Mouse (Mus musculus) stomach, embryonic 16.5 days (tissue): Measurements from ENCODE around the gene Cnksr3. TPM values are rescaled to one million over a fixed set of nuclear protein-coding genes. Genes with fewer than 3 reads are reported as not detected.

Experiments used
- ATAC-seq: fragments of 200-750 bp; cut with Nextera tagmentation; 2 replicates; pipeline ENCODE4 v1.8.0; 2017; ENCODE audit warnings: moderate number of reproducible peaks, moderate TSS enrichment; ENCODE audit not compliant: insufficient read depth, low FRiP score
- H3K27ac ChIP-seq: fragments of 300-500 bp; sonication (generic); 2 replicates; pipeline ENCODE4 v1.5.1; 2014; ENCODE audit warnings: low read length
- H3K27me3 ChIP-seq: fragments of 300-500 bp; sonication (generic); 2 replicates; pipeline ENCODE4 v1.6.1; 2014; ENCODE audit warnings: low read length, control low read depth, mixed read lengths; ENCODE audit not compliant: control insufficient read depth, insufficient read depth
- H3K36me3 ChIP-seq: fragments of 300-500 bp; sonication (generic); 2 replicates; pipeline ENCODE4 v1.6.1; 2014; ENCODE audit warnings: low read length; ENCODE audit not compliant: control insufficient read depth, insufficient read depth
- H3K4me1 ChIP-seq: fragments of 300-500 bp; sonication (generic); 2 replicates; pipeline ENCODE4 v1.6.1; 2014; ENCODE audit warnings: low read length, control low read depth, mixed read lengths; ENCODE audit not compliant: control insufficient read depth, insufficient read depth
- H3K4me2 ChIP-seq: fragments of 300-500 bp; sonication (generic); 2 replicates; pipeline ENCODE4 v1.6.1; 2014; ENCODE audit warnings: low read depth, low read length, mixed read lengths
- H3K4me3 ChIP-seq: fragments of 300-500 bp; sonication (generic); replicated peaks from 2 replicates; pipeline ENCODE4 v1.5.1; 2014; ENCODE audit warnings: mild to moderate bottlenecking, low read length
- H3K9ac ChIP-seq: fragments of 300-500 bp; sonication (generic); 2 replicates; pipeline ENCODE4 v1.6.1; 2014; ENCODE audit warnings: low read length
- H3K9me3 ChIP-seq: fragments of 300-500 bp; sonication (generic); replicated peaks from 2 replicates; pipeline ENCODE4 v1.6.1; 2016; ENCODE audit warnings: low read length, control low read depth; ENCODE audit not compliant: control insufficient read depth
- WGBS: fragments of 180-500 bp; shearing (Covaris S2); extraction: QIAGEN DNeasy Blood & Tissue Kit; methylation state at CpG from one replicate; pipeline ENCODE4 v1.1.7; 2014; 5-methylcytosine and 5-hydroxymethylcytosine counted together
- polyA plus RNA-seq: library from polyadenylated mRNA; unstranded; fragments of >200 nt; fragmentation: Nextera tagmentation; extraction: Ambion mirVana; gene quantifications from 2 replicates; pipeline ENCODE4 v1.2.1, GENCODE M21; 2015

Gene Cnksr3
- polyA plus RNA-seq, 1 experiment from 2014 or later, result 14.8 TPM

- H3K27me3 ChIP-seq, result no peaks in the 10 kb centered on the region
- H3K36me3 ChIP-seq, result no peaks in the 10 kb centered on the region
- no peak for ATAC-seq
- WGBS, result 74% methylated on average over 5 of the region's 5 CpGs
- no peak overlapping the region for H3K4me3 ChIP-seq
- H3K4me2 ChIP-seq, result no peak overlapping the region
- peaks cover 43% of the 10 kb centered on the region for H3K4me1 ChIP-seq
- peaks cover 5% of the 10 kb centered on the region; the same call in 1 of the 2 replicates for H3K9me3 ChIP-seq
- H3K27ac ChIP-seq, result no peak overlapping the region
- no peak overlapping the region for H3K9ac ChIP-seq
These were observed 26.0 kb downstream of the Cnksr3 start for GRCm38 (mm10) chr10:7186018-7186417.

GRCm38 (mm10) chr10:7183171-7183631 is 28.8 kb downstream of the Cnksr3 start:
- WGBS, result 9% methylated on average over 6 of the region's 6 CpGs
- Histone ChIP-seq H3K9ac (peak overlapping the region; percentile 34; the same call in 1 of the 2 replicates), H3K27ac (peak overlapping the region; percentile 86), H3K27me3 (no peaks in the 10 kb centered on the region), H3K36me3 (no peaks in the 10 kb centered on the region), H3K4me2 (peak overlapping the region; percentile 36), H3K9me3 (peaks cover 5% of the 10 kb centered on the region; the same call in 1 of the 2 replicates), H3K4me3 (0 out of 2 replicates have a peak overlapping the region, but pooled peaks have one; percentile 18), H3K4me1 (peaks cover 40% of the 10 kb centered on the region)
- ATAC-seq, result peak; percentile 56; the same call in 1 of the 2 replicates

GRCm38 (mm10) chr10:7182555-7183170 is 29.4 kb downstream of the Cnksr3 start:
- Histone ChIP-seq H3K4me3 (peak overlapping the region; percentile 18; the same call in 1 of the 2 replicates), H3K4me1 (peaks cover 37% of the 10 kb centered on the region)
- ATAC-seq, result no peak

GRCm38 (mm10) chr10:7180296-7180695 is 31.7 kb downstream of the Cnksr3 start:
- Histone ChIP-seq H3K27ac (peak overlapping the region; percentile 75), H3K4me1 (peaks cover 43% of the 10 kb centered on the region), H3K4me2 (no peak overlapping the region), H3K36me3 (0 out of 2 replicates have a peak, but pooled peaks cover 3% of the 10 kb centered on the region), H3K27me3 (no peaks in the 10 kb centered on the region), H3K4me3 (no peak overlapping the region), H3K9ac (no peak overlapping the region), H3K9me3 (peaks cover 2% of the 10 kb centered on the region)
- WGBS, result 68% methylated on average over 5 of the region's 5 CpGs
- no peak for ATAC-seq

More at GRCm38 (mm10) chr10:7182555-7183170, 29.4 kb downstream of the Cnksr3 start:
- WGBS, result 34% methylated on average over 12 of the region's 12 CpGs
- Histone ChIP-seq H3K27me3 (no peaks in the 10 kb centered on the region), H3K9ac (peak overlapping the region; percentile 34), H3K27ac (peak overlapping the region; percentile 86), H3K4me2 (peak overlapping the region; percentile 36), H3K36me3 (no peaks in the 10 kb centered on the region), H3K9me3 (peaks cover 5% of the 10 kb centered on the region; the same call in 1 of the 2 replicates)

- H3K9ac ChIP-seq, result no peak overlapping the region
- H3K36me3 ChIP-seq, result 0 out of 2 replicates have a peak, but pooled peaks cover 3% of the 10 kb centered on the region
- WGBS, result 65% methylated on average over 10 of the region's 10 CpGs
- no peak overlapping the region; the same call in 1 of the 2 replicates for H3K27ac ChIP-seq
- H3K27me3 ChIP-seq, result no peaks in the 10 kb centered on the region
- H3K4me3 ChIP-seq, result no peak overlapping the region
- no peaks in the 10 kb centered on the region; the same call in 1 of the 2 replicates for H3K9me3 ChIP-seq
- H3K4me1 ChIP-seq, result peaks cover 39% of the 10 kb centered on the region
- H3K4me2 ChIP-seq, result no peak overlapping the region
- ATAC-seq, result no peak
These were observed 33.5 kb downstream of the Cnksr3 start for GRCm38 (mm10) chr10:7178571-7178970.

- H3K27me3 ChIP-seq, result no peaks in the 10 kb centered on the region
- H3K4me3 ChIP-seq, result no peak overlapping the region
- H3K27ac ChIP-seq, result peak overlapping the region; percentile 84
- ATAC-seq, result no peak
- no peak overlapping the region for H3K4me2 ChIP-seq
- 0 out of 2 replicates have a peak, but pooled peaks cover 3% of the 10 kb centered on the region for H3K36me3 ChIP-seq
- WGBS, result 76% methylated on average over 8 of the region's 8 CpGs
- no peaks in the 10 kb centered on the region; the same call in 1 of the 2 replicates for H3K9me3 ChIP-seq
- no peak overlapping the region; the same call in 1 of the 2 replicates for H3K9ac ChIP-seq
- H3K4me1 ChIP-seq, result peaks cover 23% of the 10 kb centered on the region
These were observed 35.7 kb downstream of the Cnksr3 start for GRCm38 (mm10) chr10:7176205-7176910.

- no peak overlapping the region for H3K9ac ChIP-seq
- ATAC-seq, result no peak
- H3K9me3 ChIP-seq, result no peaks in the 10 kb centered on the region; the same call in 1 of the 2 replicates
- 0 out of 2 replicates have a peak, but pooled peaks cover 3% of the 10 kb centered on the region for H3K36me3 ChIP-seq
- WGBS, result 34% methylated on average over 2 of the region's 2 CpGs
- H3K4me2 ChIP-seq, result no peak overlapping the region
- H3K27me3 ChIP-seq, result no peaks in the 10 kb centered on the region
- no peak overlapping the region for H3K4me3 ChIP-seq
- peak overlapping the region; percentile 4; the same call in 1 of the 2 replicates for H3K27ac ChIP-seq
- H3K4me1 ChIP-seq, result peaks cover 16% of the 10 kb centered on the region
These were observed 37.6 kb downstream of the Cnksr3 start for GRCm38 (mm10) chr10:7174480-7174879.

GRCm38 (mm10) chr10:7173098-7173497 is 38.9 kb downstream of the Cnksr3 start:
- no peak overlapping the region for H3K4me2 ChIP-seq
- ATAC-seq, result no peak
- no peak overlapping the region for H3K27ac ChIP-seq
- H3K27me3 ChIP-seq, result no peaks in the 10 kb centered on the region
- H3K4me1 ChIP-seq, result peaks cover 10% of the 10 kb centered on the region
- no peak overlapping the region for H3K9ac ChIP-seq
- no peaks in the 10 kb centered on the region; the same call in 1 of the 2 replicates for H3K9me3 ChIP-seq
- 0 out of 2 replicates have a peak, but pooled peaks cover 3% of the 10 kb centered on the region for H3K36me3 ChIP-seq
- H3K4me3 ChIP-seq, result no peak overlapping the region
- WGBS, result 51% methylated on average over 1 of the region's 1 CpGs

GRCm38 (mm10) chr10:7170434-7170833 is 41.6 kb downstream of the Cnksr3 start:
- Histone ChIP-seq H3K9me3 (no peaks in the 10 kb centered on the region; the same call in 1 of the 2 replicates), H3K9ac (no peak overlapping the region), H3K36me3 (no peaks in the 10 kb centered on the region), H3K4me1 (peaks cover 10% of the 10 kb centered on the region; the same call in 1 of the 2 replicates), H3K4me2 (no peak overlapping the region), H3K27me3 (no peaks in the 10 kb centered on the region), H3K27ac (no peak overlapping the region), H3K4me3 (no peak overlapping the region)
- ATAC-seq, result no peak
- 91% methylated on average over 3 of the region's 3 CpGs for WGBS
